Mouse (Mus musculus) urinary bladder, adult 18-20 months (tissue): Measurements from ENCODE around the gene Rtf2.

ENCODE experiments used
- DNase-seq, 2 experiments: peaks; one replicate each; pipeline ENCODE4 v3.0.0; 2022; ENCODE audit warnings: low spot score in 2 of 2, mixed read lengths in 2 of 2

Gene Rtf2

DNA sequence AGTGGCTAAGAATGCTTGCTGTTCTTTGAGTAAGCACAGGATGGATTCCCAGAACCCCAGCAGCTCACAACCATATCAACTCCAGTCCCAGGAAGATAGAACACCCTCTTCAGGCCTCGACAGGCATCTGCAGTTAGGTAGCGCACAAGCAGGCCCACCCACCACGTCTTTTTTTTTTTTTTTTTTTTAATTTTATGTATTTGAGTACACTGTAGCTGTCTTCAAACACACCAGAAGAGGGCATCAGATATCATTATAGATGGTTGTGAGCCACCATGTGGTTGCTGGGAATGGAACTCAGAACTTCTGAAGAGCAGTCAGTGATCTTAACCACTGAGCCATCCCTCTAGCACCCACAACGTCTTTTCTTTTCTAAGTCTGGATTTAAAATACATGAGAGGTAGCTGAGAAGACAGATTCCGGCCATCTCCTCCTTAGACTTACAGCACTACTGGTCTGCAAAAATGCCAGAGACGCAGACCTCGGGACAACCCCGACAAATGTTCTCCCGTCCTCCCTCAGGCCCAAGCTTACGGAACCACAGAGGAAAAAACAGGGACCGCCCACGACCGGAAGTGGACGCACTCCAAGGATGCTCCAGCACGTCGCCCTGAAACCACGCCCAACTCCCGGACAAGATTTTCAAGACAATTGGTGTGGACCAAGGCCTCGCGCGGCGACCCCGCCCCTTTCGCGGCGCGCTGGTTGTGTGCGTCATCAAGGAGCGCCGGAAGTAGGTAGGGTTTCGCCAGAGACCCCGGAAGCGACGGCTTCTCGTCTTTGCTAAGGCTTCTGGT is at the start of gene Rtf2:
TSS of gene Rtf2 (plus strand) at position 714 of the 797 bp plus-strand sequence.
- peak; percentile 98 to 99 for DNase-seq

GRCm38 (mm10) chr2:172392041-172392521 is 48.3 kb upstream of the Rtf2 start:
- no peak for DNase-seq

DNA sequence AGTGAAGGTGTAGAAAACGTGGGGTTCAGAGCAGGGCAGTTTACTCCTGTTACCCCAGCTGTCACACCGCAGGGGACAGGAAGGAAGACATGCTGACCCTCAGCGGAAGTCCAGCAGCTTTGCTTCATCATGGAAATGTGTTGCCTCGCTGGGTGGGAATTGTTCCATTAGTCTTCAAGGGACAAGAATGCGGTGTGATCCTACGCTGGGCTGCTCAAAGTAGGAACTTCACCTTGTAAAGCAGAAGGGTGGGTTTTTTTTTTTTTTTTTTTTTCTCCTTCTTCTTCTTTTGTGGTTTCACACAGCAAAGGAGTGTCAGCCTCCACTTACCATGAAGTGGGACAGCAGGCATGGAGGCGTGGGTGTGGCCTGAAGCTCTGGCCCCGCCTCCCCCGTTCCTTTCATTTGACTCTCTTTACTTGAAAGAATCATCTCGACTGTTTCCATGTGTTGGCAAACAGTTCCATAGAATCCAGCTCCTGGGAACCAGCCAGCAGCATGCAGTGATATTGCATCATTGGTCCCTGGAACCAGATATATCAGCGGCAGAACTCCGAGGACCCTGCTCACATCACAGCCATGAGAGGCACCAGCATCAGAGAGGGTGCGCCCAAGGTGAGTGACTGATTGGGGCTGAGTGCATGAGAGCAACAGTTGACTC is 46.8 kb upstream of the Rtf2 start, which contains the start of gene Cass4:
TSS of gene Cass4 (plus strand) at position 404 of the 661 bp plus-strand sequence.
- DNase-seq, result no peak

- DNase-seq, result no peak
Measured at GRCm38 (mm10) chr2:172394052-172394392, 46.3 kb upstream of the Rtf2 start.

DNA sequence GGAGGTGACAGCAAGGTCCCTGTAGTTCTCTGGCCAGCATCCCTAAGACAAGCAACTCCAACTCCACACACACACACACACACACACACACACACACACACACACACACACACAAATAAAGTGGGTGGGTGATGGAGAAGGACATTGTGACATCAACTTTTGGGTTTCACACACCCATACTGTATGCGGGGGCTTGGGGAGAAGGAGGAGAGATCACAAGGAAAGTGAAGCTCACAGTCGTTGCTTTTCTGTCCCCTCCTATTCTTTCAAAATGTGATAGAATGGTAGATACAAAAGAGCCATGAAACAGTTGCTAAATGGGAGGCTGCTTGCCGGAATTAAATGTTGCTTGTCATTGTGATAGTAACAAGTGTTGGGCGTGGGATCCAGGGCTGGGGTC is 45.7 kb upstream of the Rtf2 start:
- no peak for DNase-seq

- DNase-seq, result no peak
Measured at GRCm38 (mm10) chr2:172395961-172396360, 44.4 kb upstream of the Rtf2 start.

- DNase-seq, result no peak
Measured at GRCm38 (mm10) chr2:172399901-172400300, 40.5 kb upstream of the Rtf2 start.

- no peak for DNase-seq
Measured at GRCm38 (mm10) chr2:172401116-172401825, 39.1 kb upstream of the Rtf2 start.

DNA sequence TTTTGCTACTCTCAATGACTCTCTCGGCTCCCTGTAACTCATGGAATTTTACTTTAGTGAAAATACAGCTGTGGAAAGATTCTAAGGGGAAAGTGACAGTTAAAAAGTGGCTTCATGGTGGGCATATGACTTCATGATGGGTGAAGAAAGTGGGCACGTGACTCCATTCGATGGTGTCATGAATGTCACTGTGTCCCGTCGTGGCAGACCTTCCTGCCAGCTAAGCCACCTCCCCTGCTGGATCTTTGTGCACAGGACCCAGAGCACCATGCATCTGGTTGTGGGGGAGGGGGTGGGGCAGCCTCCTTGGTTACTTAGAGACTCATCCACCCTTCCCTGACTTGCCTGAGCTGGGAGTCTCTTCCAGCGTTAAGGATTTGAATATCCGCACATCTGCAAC is 36.1 kb upstream of the Rtf2 start:
- DNase-seq, result no peak

DNA sequence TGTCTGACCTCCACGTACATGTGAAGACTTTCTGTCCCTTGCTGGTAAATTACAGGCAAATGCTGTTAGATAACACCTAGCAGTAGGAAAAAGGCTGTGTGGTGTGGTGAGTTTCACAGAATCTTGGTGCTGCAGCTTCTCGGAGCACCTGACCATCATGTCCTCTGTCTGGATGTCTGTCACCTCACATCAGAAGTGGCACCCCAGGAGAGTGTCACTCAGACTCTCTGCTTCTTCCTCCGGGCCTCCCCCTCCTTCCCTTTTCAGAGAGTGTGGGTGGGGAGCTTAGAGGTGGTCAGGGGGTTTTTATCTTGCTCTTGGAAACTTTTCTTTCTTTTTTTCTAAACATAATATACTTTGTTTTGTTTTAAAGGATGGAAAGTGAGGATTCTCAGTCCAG is 35.3 kb upstream of the Rtf2 start:
- DNase-seq, result no peak

- no peak for DNase-seq
Measured at GRCm38 (mm10) chr2:172406173-172406572, 34.2 kb upstream of the Rtf2 start.

GRCm38 (mm10) chr2:172407499-172407898 is 32.9 kb upstream of the Rtf2 start:
- DNase-seq, result peak in 1 of 2 experiments; percentile 40

DNA sequence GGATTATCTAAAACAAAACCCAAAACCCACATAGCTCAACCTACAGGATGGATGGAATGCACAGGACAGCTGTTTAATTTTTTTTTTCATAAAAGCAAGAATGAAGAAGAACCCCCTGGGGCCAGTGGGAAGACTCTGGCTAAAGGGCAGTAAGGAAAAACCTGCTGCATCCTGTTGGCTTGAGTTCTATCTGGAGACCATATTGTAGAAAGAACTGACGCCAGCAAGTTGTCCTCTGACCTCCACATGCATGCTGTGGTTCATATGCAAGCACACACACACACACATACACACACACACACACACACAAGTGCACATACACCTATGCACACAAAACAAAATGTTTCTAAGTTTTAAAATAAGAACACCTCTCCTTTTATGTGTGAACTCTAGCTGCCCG is 29.7 kb upstream of the Rtf2 start:
- no peak for DNase-seq

DNA sequence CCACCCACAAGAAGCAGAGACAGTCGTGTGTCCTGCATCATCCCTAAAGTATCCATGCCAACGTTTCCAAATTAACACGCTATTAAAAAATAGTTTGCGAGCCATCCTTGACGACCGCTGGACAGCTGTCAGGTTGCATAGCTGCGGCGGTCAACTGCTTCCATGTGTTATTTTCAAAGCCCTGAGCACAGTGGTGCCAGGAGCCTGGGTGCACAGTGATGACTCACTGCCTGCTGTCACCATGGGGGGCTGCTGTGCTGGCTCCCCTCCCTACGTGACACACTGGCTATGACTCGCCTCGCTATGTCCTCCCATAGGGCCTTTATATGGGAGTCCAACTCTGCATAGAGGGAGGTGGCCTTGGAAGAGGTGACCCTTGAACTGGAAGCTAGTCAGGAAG is 29.3 kb upstream of the Rtf2 start:
- DNase-seq, result no peak

- no peak for DNase-seq
Measured at GRCm38 (mm10) chr2:172412454-172412853, 27.9 kb upstream of the Rtf2 start.

GRCm38 (mm10) chr2:172413273-172413672 is 27.1 kb upstream of the Rtf2 start:
- no peak for DNase-seq

- no peak for DNase-seq
Measured at GRCm38 (mm10) chr2:172413894-172414293, 26.5 kb upstream of the Rtf2 start.

- no peak for DNase-seq
Measured at GRCm38 (mm10) chr2:172416218-172416617, 24.1 kb upstream of the Rtf2 start.

- no peak for DNase-seq
Measured at GRCm38 (mm10) chr2:172416876-172417275, 23.5 kb upstream of the Rtf2 start.

DNA sequence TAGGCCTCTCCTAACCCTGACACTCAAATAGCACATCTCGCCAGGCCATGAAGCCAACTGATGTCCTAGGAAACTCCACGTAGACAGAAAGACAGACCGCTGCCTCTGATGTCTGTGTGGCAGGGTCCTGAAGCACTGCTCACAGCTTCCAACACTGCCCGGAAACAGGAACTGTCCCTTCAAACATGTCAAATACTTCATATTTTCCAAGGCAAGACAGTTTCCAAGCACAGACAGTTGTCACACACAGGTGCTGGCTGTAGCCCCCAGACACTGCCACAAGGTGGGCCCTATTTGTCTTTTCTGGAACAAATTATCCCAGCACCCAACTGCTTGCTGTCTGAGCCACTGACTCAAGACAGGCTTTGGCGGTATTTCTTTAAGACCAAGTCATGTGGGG is 22.1 kb upstream of the Rtf2 start:
- DNase-seq, result no peak

GRCm38 (mm10) chr2:172430609-172431008 is 9.7 kb upstream of the Rtf2 start:
- DNase-seq, result no peak

GRCm38 (mm10) chr2:172433746-172434145 is 6.6 kb upstream of the Rtf2 start:
- DNase-seq, result no peak
